Mouse (Mus musculus) adrenal gland, postnatal 10 days (tissue): Measurements from ENCODE around the gene Nrtn. TPM values are rescaled to one million over a fixed set of nuclear protein-coding genes. Genes with fewer than 3 reads are reported as not detected.

Experiments used
- DNase-seq: peaks from one replicate; pipeline ENCODE4 v3.0.0; 2021; ENCODE audit warnings: mixed read lengths
- long read RNA-seq, 2 experiments: library from polyadenylated mRNA; stranded (forward); transcript quantifications; one replicate each; pipeline ENCODE4 v2.0.0; 2021
- total RNA-seq, 2 experiments: library from RNA; stranded (reverse); gene quantifications; 2 replicates each; pipeline ENCODE4 v1.2.3; 2021

Gene Nrtn
- total RNA-seq = 1 to 10 TPM; 5.9 to 6.3 TPM
- long read RNA-seq, experiment 1, transcript Nrtn-201 (3 exons, 1,023 nt) = major isoform, 8 of 8 reads
- long read RNA-seq, experiment 1, partial matches to known transcripts = 0 of 8 reads
- long read RNA-seq, experiment 1, other reads (novel, unspliced or antisense) = 0 of 8 reads
- long read RNA-seq, experiment 2, transcript Nrtn-201 (3 exons, 1,023 nt) = major isoform, 8 of 8 reads
- long read RNA-seq, experiment 2, partial matches to known transcripts = 0 of 8 reads
- long read RNA-seq, experiment 2, other reads (novel, unspliced or antisense) = 0 of 8 reads

DNA sequence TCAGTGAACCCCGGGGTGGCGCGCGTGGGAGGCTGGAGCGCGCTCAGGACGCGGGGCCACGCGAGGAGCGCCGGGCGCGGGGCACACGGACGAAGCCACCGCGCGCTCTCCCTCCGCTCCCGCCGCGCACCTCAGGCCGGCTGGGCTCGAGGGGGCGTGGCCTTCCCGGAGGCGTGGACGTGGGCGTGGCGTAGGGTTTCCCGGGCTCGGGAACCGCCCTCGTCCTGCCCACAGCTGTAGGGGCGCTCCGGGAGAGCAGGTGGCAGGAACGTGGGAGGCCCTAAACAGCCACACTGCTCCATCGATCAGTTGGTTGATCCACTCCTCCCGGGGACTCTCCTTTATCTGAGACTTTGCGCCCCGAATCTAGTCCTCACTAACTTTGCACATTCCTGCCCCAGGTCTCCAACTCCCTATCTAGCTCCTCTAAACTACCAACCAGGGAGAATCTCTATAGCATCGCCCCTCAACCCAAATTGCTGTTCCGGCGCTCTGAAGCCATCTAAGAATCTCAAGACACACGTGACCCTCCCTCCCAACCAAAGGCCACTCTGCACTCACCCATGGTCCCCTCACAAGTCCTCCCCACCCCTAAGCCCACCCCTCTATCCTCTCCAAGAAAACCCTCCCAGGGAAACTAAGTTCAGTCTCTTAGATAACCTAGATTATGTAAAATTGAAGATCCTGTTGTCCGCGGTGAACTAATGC is at the start of gene Nrtn:
Gene Nrtn, minus strand, starts transcription at position 115 of the 708 bp plus-strand sequence.
- DNase-seq = peak; percentile 97

DNA sequence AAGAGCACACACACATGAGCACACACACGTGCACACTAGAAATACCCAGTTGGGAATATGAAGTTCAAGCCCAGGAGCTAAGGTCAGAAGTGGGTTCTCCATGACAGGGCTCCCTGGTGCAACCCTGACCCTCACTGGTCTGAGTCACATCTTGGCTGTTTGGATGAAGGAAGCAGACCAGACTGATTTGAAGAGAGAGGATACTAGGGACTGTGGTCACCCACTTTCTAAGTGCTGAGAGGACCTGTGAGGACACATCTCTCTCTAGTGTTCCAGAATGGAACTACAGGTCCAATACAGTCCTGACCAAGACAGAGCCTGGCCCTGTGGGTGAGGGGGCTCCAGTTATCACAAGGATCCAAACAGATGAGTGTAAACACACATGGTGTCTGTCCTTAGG is 48.5 kb upstream of the Nrtn start:
- peak; percentile 54 for DNase-seq

- DNase-seq = peak; percentile 79
These were observed 47.6 kb upstream of the Nrtn start for GRCm38 (mm10) chr17:56804952-56805351.

- no peak for DNase-seq
These were observed 44.7 kb upstream of the Nrtn start for GRCm38 (mm10) chr17:56802065-56802464.

GRCm38 (mm10) chr17:56799276-56799675 is 41.9 kb upstream of the Nrtn start:
- DNase-seq = no peak

- DNase-seq = no peak
These were observed 36.4 kb upstream of the Nrtn start for GRCm38 (mm10) chr17:56793614-56794319.

DNA sequence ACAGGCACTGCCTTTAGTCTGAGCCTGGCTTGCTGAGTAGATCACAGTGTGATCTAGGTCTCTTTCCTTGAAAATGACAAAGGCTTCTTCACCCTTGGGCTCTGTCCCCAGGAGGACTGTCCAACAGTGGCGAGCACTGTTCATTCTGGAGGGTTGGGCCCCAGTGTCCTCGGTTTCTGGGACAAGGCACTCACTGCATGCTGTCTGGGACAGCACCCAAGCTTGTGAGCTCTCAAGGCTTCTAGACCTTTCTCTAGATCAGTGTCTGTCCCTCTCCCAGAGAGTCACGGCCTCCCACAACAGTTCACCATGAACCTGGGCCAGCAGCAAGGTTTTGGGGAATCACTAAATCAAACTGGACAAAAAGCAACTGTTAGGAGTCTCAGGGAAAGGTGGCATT is 35.3 kb upstream of the Nrtn start:
- no peak for DNase-seq

GRCm38 (mm10) chr17:56789286-56789685 is 32.0 kb upstream of the Nrtn start:
- DNase-seq = no peak

DNA sequence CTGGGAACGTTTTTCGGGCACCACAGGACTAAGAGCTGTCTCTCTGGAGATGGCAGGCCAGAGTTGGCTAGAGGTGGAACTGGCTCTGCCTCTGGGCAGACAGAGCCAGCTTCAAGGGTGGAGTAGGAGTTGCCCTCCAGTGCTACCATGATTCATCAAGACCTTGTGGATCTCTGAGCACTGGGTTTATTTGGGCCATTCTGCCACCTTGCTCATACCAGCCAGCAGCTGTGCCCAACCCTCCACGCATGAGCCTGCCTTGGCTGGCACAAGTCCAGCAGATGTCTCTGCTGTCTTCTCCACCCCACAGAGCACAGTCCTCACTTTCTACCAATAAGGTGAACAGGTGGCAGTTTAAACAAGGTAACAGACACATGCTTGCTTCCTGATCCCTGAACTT is 31.6 kb upstream of the Nrtn start:
- DNase-seq = peak; percentile 67

DNA sequence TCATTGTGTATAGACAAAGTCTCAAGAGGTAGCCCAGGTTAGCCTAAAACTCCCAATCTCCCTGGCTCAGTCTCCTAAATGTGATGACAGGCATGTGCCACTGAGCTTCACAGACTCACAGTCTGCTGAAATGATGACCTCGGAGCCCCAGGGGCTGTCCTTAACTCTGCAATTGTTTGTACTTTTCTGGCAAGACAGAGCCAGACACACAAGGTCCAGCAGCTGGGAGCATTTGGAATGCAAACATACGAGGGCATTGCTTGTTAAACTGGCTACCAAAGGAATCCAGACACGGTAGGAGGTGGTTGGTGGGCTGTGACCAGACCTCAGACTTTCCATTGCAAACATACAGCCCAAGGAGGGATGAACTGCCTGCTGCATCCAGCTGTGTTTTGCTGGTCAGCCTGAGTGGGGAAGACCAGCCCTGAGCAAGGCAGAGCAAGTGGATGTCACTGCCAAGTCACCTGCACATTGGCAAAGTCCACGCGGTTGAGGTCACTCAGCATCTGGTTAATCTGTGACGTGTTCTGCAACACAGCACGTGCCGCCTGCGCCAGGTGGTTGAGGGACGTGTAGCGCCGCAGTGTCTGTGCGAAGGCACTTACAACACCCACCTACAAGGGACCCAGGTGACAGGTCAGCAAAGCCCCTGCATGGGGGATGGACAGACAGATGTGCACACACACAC is 23.1 kb upstream of the Nrtn start:
- no peak for DNase-seq

DNA sequence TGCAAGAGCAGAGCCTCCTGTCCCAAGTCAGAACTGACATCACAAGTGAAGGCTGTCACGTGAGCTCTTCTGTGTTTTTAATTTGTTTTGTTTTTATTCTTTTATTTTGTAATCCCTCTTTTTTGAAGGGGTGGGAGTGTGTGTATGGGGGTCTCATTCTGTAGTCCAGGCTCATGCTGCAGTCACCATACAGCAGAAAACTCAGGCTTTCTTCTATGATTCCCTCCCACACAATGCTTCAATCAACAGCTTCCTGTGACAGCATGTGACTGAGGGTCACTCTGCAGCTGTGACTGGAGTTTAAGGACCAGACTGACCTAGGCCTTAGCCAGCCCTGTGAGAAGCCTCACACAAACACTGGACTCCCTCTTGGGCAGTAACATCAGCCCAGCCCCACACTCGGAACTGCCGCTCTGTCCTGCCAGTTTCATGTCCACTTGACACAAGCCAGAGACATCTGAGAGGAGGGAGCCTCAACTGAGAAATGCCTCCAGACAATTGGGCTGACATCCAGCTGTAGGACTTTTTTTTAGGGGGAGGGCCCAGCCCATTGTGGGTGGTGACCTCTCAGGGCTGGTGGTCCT is 21.5 kb upstream of the Nrtn start:
- no peak for DNase-seq

- DNase-seq = no peak
These were observed 20.2 kb upstream of the Nrtn start for GRCm38 (mm10) chr17:56777568-56777967.

- DNase-seq = no peak
These were observed 12.6 kb upstream of the Nrtn start, which contains the start of gene Prr22 for GRCm38 (mm10) chr17:56769950-56770349. Prr22 (plus strand) TSS chr17:56770250.

DNA sequence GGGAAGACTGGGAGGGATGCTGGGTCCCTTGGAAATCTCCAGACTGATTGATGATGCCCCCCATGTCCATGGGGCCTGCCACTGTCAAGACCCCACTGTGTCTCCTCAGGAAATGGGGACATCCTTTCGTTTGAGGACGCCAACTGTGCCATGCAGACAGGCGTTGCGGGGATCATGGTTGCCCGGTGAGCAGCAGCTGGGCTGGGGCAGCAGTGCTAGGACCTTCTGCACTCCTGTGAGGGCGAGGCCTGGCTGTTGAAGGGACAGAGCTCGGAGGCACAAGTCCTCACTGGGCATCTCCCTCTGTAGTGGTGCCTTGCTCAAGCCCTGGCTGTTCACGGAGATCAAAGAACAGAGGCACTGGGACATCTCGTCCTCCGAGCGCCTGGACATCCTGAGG is 11.6 kb upstream of the Nrtn start:
- no peak for DNase-seq

DNA sequence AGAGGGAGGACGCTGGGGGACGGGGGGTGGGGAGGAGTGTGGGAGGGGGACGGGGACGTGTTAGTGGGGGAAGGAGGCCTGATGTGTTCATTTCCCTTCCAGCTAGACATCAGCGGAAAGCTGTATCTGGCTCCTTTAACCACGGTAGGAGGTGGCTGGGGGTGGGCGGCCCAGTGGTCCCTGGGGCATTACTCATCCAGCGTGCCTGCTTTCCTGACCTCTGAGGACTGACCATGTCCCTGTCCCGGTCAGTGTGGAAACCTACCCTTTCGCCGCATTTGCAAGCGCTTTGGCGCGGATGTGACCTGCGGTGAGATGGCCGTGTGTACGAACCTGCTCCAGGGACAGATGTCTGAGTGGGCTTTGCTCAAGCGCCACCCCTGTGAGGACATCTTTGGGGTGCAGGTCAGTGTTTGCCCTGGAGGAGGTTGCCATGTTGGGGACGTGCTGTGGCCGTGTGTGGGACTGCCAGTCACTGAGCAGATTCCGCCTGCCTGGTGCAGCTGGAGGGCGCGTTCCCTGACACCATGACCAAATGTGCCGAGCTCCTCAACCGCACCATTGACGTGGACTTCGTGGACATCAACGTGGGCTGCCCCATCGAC is 10.3 kb upstream of the Nrtn start:
- no peak for DNase-seq

DNA sequence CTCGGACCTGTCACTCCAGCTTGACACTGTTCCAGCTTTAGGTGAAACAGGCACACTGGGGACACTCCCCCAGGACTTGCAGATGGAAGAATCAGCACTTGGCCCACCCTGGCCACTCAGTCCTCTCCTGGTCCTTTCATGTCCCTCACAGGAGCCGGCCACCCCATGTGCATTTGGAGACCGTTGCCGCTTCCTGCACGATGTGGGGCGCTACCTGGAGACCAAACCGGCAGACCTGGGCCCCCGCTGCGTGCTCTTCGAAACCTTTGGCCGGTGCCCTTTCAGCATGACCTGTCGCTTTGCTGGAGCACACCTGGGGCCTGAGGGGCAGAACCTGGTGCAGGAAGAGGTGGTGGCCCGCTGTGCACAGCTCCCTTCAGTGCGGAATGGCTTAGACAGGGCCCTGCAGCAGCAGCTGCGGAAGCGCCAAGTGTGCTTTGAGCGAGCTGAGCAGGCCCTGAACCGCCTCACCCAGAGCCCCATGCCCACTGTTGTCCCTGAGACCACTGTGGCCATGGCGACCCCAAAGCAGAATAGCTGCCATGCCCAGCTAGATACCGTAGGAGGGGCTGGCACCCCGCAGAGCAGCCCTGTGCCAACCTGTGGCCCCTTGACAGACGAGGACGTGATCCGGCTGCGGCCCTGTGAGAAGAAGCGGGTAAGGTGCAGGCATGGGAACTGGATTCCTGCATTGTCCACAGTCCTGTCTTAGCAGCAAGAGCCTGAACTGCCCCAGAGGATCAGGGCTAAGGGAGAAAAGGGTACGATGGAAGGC is 9.5 kb upstream of the Nrtn start:
- DNase-seq = no peak

DNA sequence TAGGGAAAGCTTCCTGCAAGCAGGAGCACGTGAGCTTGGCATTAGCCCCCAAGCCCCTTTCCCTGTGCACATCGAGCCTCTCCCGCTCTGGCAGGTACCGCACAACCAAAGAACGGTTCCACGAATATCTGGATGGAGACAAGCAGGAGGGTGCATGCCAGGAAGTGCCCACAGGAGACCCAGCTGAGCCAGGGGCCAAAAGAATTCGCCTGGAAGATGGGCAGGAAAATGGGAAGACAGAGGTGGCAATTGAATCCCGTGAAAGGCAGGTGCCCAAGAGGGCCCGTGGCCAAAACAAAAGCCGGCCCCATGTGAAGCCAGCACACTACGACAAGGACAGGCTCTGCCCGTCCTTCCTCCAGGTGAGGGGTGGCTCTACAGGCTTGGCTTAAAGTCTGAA is 8.1 kb upstream of the Nrtn start:
- DNase-seq = no peak

DNA sequence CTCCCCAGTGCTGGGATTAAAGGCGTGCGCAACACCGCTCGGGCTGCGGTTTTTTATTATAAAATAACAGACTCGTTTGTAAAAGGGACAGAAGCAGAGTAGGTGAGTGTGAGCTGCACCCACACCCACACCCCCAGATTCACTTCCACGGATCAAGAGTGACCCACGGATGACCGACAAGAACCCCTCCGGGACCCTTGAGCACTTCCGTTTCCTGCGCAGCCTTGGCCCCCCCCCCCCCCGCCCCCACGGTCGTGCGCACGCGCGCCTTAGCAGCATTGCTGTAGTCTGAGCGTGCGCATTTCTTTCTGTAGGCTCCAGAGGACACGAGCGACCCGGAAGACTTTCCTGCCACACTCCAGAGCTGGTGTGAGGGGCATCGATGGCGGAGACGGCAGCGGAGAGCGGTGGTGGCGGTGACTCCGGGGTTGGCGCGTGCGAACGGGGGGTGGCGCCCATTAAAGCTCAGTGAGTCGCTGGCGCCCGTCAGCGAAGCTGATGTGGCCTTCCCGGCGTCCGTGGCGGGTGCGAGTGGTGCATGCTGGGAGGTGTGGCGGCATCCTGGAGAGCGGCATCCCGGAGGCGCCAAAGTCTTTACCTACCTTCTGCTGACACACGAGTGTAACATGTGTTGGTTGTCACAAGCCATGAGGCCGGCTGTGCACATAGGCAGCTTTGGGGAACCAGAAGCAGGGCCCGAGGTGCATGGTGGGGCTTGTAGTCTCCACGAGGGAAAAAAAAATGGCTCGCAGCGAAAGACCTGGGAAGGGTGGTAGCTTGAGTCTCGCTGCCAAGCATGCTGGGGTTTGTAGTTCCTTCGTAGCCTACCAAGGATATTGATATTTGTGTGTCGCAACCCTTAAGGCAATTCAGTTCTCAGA is 7.4 kb upstream of the Nrtn start, which contains the start of gene Dus3l:
Gene Dus3l, plus strand, starts transcription at position 284 of the 881 bp plus-strand sequence.
- DNase-seq = peak; percentile 86

DNA sequence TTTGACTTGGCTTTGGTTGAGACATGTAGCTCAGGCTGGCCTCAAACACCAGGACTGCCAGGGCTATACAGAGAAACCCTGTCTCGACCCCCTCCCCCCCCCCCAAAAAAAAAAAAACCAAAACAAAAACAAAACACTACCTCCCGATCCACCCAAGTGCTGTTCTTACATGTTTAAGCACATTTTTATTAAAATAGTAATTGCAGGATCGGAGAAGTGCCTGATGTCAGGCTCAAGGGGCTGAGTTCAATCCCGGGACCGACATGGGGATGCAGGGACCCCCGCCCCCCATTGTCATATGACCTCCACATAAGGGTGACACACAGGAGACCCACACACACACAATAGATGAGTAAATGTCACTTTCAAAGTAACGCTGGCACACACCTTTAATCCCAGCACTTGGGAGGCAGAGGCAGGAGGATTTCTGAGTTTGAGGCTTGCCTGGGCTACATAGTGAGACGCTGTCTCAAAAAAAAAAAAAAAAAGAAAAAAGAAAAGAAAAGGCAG is 6.5 kb upstream of the Nrtn start:
- DNase-seq = no peak
